Mouse (Mus musculus) hindbrain, embryonic 12.5 days (tissue): ENCODE measurements around the gene Fam168b. TPM values are rescaled to one million over a fixed set of nuclear protein-coding genes. Genes with fewer than 3 reads are reported as not detected.

Source experiments
- ATAC-seq: fragments of 200-750 bp; cut with Nextera tagmentation; 2 replicates; pipeline ENCODE4 v1.8.0; 2017; ENCODE audit warnings: moderate TSS enrichment; ENCODE audit not compliant: low FRiP score
- H3K27ac ChIP-seq: fragments of 300-500 bp; sonication (generic); 2 replicates; pipeline ENCODE4 v1.5.1; 2016; ENCODE audit warnings: mild to moderate bottlenecking
- H3K27me3 ChIP-seq: fragments of 300-500 bp; sonication (generic); 2 replicates; pipeline ENCODE4 v1.6.1; 2016; ENCODE audit warnings: mild to moderate bottlenecking
- H3K36me3 ChIP-seq: fragments of 300-500 bp; sonication (generic); 2 replicates; pipeline ENCODE4 v1.6.1; 2016; ENCODE audit warnings: mild to moderate bottlenecking
- H3K4me1 ChIP-seq: fragments of 300-500 bp; sonication (generic); 2 replicates; pipeline ENCODE4 v1.6.1; 2016
- H3K4me2 ChIP-seq: fragments of 300-500 bp; sonication (generic); replicated peaks from 2 replicates; pipeline ENCODE4 v1.6.1; 2016; ENCODE audit warnings: mild to moderate bottlenecking
- H3K4me3 ChIP-seq: fragments of 300-500 bp; sonication (generic); 2 replicates; pipeline ENCODE4 v1.5.1; 2016; ENCODE audit warnings: mild to moderate bottlenecking
- H3K9ac ChIP-seq: fragments of 300-500 bp; sonication (generic); 2 replicates; pipeline ENCODE4 v1.6.1; 2016; ENCODE audit warnings: mild to moderate bottlenecking, moderate library complexity
- H3K9me3 ChIP-seq: fragments of 300-500 bp; sonication (generic); replicated peaks from 2 replicates; pipeline ENCODE4 v1.6.1; 2016; ENCODE audit warnings: mild to moderate bottlenecking
- WGBS: fragments of 180-500 bp; shearing (Covaris S2); methylation state at CpG from one replicate; pipeline ENCODE4 v1.1.7; 2016; 5-methylcytosine and 5-hydroxymethylcytosine counted together
- polyA plus RNA-seq: library from polyadenylated mRNA; unstranded; fragments of >200 nt; fragmentation: Nextera tagmentation; extraction: Ambion mirVana; gene quantifications from 2 replicates; pipeline ENCODE4 v1.2.1, GENCODE M21; 2016

Fam168b gene
- polyA plus RNA-seq, 1 experiment from 2014 or later = 170 TPM

GRCm38 (mm10) chr1:34864243-34864642 lies 21.4 kb upstream of the Fam168b start:
- H3K27me3 ChIP-seq = no peaks in the 10 kb centered on the region

GRCm38 (mm10) chr1:34863323-34863722 lies 20.5 kb upstream of the Fam168b start:
- peaks cover 37% of the 10 kb centered on the region for H3K36me3 ChIP-seq
- H3K4me2 ChIP-seq = no peak overlapping the region
- ATAC-seq = no peak
- H3K9ac ChIP-seq = no peak overlapping the region
- no peaks in the 10 kb centered on the region for H3K9me3 ChIP-seq
- WGBS = 93% methylated on average over 7 of the region's 7 CpGs
- H3K4me3 ChIP-seq = no peak overlapping the region
- H3K27ac ChIP-seq = no peak overlapping the region
- H3K4me1 ChIP-seq = no peaks in the 10 kb centered on the region
- no peaks in the 10 kb centered on the region for H3K27me3 ChIP-seq

More at GRCm38 (mm10) chr1:34864243-34864642, 21.4 kb upstream of the Fam168b start:
- Histone ChIP-seq H3K36me3 (peaks cover 46% of the 10 kb centered on the region), H3K9ac (no peak overlapping the region), H3K27ac (no peak overlapping the region), H3K4me1 (no peaks in the 10 kb centered on the region), H3K4me2 (no peak overlapping the region), H3K4me3 (no peak overlapping the region), H3K9me3 (no peaks in the 10 kb centered on the region)
- no peak for ATAC-seq
- WGBS = 86% methylated on average over 7 of the region's 7 CpGs

GRCm38 (mm10) chr1:34862877-34863276 lies 20.0 kb upstream of the Fam168b start:
- Histone ChIP-seq H3K36me3 (peaks cover 37% of the 10 kb centered on the region), H3K9me3 (no peaks in the 10 kb centered on the region), H3K4me1 (no peaks in the 10 kb centered on the region), H3K27ac (no peak overlapping the region), H3K9ac (no peak overlapping the region), H3K27me3 (no peaks in the 10 kb centered on the region), H3K4me2 (no peak overlapping the region), H3K4me3 (no peak overlapping the region)
- ATAC-seq = no peak
- WGBS = 90% methylated on average over 13 of the region's 13 CpGs

GRCm38 (mm10) chr1:34860205-34860604 lies 17.3 kb upstream of the Fam168b start:
- peaks cover 28% of the 10 kb centered on the region for H3K36me3 ChIP-seq
- H3K4me3 ChIP-seq = no peak overlapping the region
- no peak for ATAC-seq
- no peaks in the 10 kb centered on the region for H3K4me1 ChIP-seq
- H3K9me3 ChIP-seq = no peaks in the 10 kb centered on the region
- H3K27me3 ChIP-seq = no peaks in the 10 kb centered on the region
- no peak overlapping the region for H3K27ac ChIP-seq
- H3K9ac ChIP-seq = no peak overlapping the region
- 82% methylated on average over 7 of the region's 7 CpGs for WGBS
- no peak overlapping the region for H3K4me2 ChIP-seq

- Histone ChIP-seq H3K27me3 (no peaks in the 10 kb centered on the region), H3K36me3 (peaks cover 26% of the 10 kb centered on the region), H3K4me1 (no peaks in the 10 kb centered on the region), H3K4me2 (no peak overlapping the region), H3K4me3 (no peak overlapping the region), H3K9me3 (no peaks in the 10 kb centered on the region), H3K9ac (no peak overlapping the region), H3K27ac (no peak overlapping the region)
- WGBS = 92% methylated on average over 3 of the region's 3 CpGs
- no peak for ATAC-seq
Measured at GRCm38 (mm10) chr1:34859761-34860160, 16.9 kb upstream of the Fam168b start.

GRCm38 (mm10) chr1:34858671-34859070 lies 15.8 kb upstream of the Fam168b start:
- Histone ChIP-seq H3K4me2 (no peak overlapping the region), H3K4me3 (no peak overlapping the region), H3K4me1 (no peaks in the 10 kb centered on the region), H3K27me3 (no peaks in the 10 kb centered on the region), H3K9me3 (no peaks in the 10 kb centered on the region), H3K9ac (no peak overlapping the region), H3K36me3 (peaks cover 15% of the 10 kb centered on the region), H3K27ac (no peak overlapping the region)
- ATAC-seq = no peak
- 81% methylated on average over 5 of the region's 5 CpGs for WGBS

GRCm38 (mm10) chr1:34855056-34855739 lies 12.3 kb upstream of the Fam168b start:
- 82% methylated on average over 12 of the region's 12 CpGs for WGBS
- no peak overlapping the region for H3K4me3 ChIP-seq
- H3K4me1 ChIP-seq = peaks cover 26% of the 10 kb centered on the region
- no peak overlapping the region for H3K27ac ChIP-seq
- H3K36me3 ChIP-seq = no peaks in the 10 kb centered on the region
- no peak overlapping the region for H3K9ac ChIP-seq
- no peaks in the 10 kb centered on the region for H3K27me3 ChIP-seq
- H3K4me2 ChIP-seq = no peak overlapping the region
- no peaks in the 10 kb centered on the region for H3K9me3 ChIP-seq
- no peak for ATAC-seq

- 94% methylated on average over 2 of the region's 2 CpGs for WGBS
- Histone ChIP-seq H3K36me3 (no peaks in the 10 kb centered on the region), H3K4me3 (no peak overlapping the region), H3K9me3 (no peaks in the 10 kb centered on the region), H3K27me3 (no peaks in the 10 kb centered on the region), H3K9ac (no peak overlapping the region), H3K4me2 (no peak overlapping the region), H3K4me1 (peaks cover 31% of the 10 kb centered on the region), H3K27ac (no peak overlapping the region)
- ATAC-seq = no peak
Measured at GRCm38 (mm10) chr1:34853786-34854185, 10.9 kb upstream of the Fam168b start.

- Histone ChIP-seq H3K4me3 (no peak overlapping the region), H3K4me1 (peaks cover 31% of the 10 kb centered on the region), H3K9me3 (no peaks in the 10 kb centered on the region), H3K27ac (no peak overlapping the region), H3K9ac (peak overlapping the region; percentile 33), H3K27me3 (no peaks in the 10 kb centered on the region), H3K4me2 (no peak overlapping the region), H3K36me3 (no peaks in the 10 kb centered on the region)
- ATAC-seq = no peak
- WGBS = 85% methylated on average over 11 of the region's 11 CpGs
Measured at GRCm38 (mm10) chr1:34852116-34852878, 9.4 kb upstream of the Fam168b start.

GRCm38 (mm10) chr1:34851562-34851961 lies 8.7 kb upstream of the Fam168b start:
- Histone ChIP-seq H3K9ac (no peak overlapping the region), H3K4me2 (peak overlapping the region; percentile 34; the same call in 1 of the 2 replicates), H3K9me3 (no peaks in the 10 kb centered on the region), H3K4me1 (peaks cover 31% of the 10 kb centered on the region), H3K27me3 (no peaks in the 10 kb centered on the region), H3K27ac (no peak overlapping the region), H3K4me3 (no peak overlapping the region), H3K36me3 (no peaks in the 10 kb centered on the region)
- 70% methylated on average over 6 of the region's 6 CpGs for WGBS
- no peak for ATAC-seq

- Histone ChIP-seq H3K9ac (peak overlapping the region; percentile 94), H3K4me3 (peak overlapping the region; percentile 80), H3K9me3 (no peaks in the 10 kb centered on the region), H3K27ac (peak overlapping the region; percentile 40; the same call in 1 of the 2 replicates), H3K4me2 (peak overlapping the region; percentile 75), H3K4me1 (peaks cover 31% of the 10 kb centered on the region), H3K36me3 (no peaks in the 10 kb centered on the region), H3K27me3 (no peaks in the 10 kb centered on the region)
- 40% methylated on average over 11 of the region's 11 CpGs for WGBS
- ATAC-seq = peak; percentile 81
Measured at GRCm38 (mm10) chr1:34850343-34851136, 7.7 kb upstream of the Fam168b start.

GRCm38 (mm10) chr1:34849745-34850342 lies 7.0 kb upstream of the Fam168b start, which contains the start of gene Plekhb2:
Gene Plekhb2 (plus strand): TSS chr1:34849976.
- ATAC-seq = peak; percentile 88
- H3K27me3 ChIP-seq = no peaks in the 10 kb centered on the region
- peaks cover 31% of the 10 kb centered on the region for H3K4me1 ChIP-seq
- H3K36me3 ChIP-seq = no peaks in the 10 kb centered on the region
- peak within 1 kb of the TSS; percentile 75 for H3K4me2 ChIP-seq
- peak within 1 kb of the TSS; percentile 40 for H3K27ac ChIP-seq
- peak within 1 kb of the TSS; percentile 80 for H3K4me3 ChIP-seq
- no peaks in the 10 kb centered on the region for H3K9me3 ChIP-seq
- peak within 1 kb of the TSS; percentile 94 for H3K9ac ChIP-seq
- under 1% methylated on average over 39 of the region's 40 CpGs for WGBS
